Mouse (Mus musculus) brain, embryonic 14.5 days (tissue): ENCODE data around the gene Mfsd14b. TPM values are rescaled to one million over a fixed set of nuclear protein-coding genes. Genes with fewer than 3 reads are reported as not detected.

ENCODE experiments used
- DNase-seq: peaks from one replicate; pipeline ENCODE4 v3.0.0-alpha.2; 2011; ENCODE audit warnings: low read depth
- CTCF ChIP-seq: fragments of 200-500 bp; IDR thresholded peaks from 2 replicates; pipeline ENCODE4 v1.5.1; 2012; ENCODE audit warnings: inconsistent platforms, mild to moderate bottlenecking, moderate library complexity, borderline replicate concordance; ENCODE audit not compliant: insufficient read depth, insufficient read length; ENCODE audit errors: extremely low read depth
- POLR2A ChIP-seq: fragments of 200-500 bp; IDR thresholded peaks from 2 replicates; pipeline ENCODE4 v1.6.1; 2012; ENCODE audit warnings: mild to moderate bottlenecking, inconsistent platforms, borderline replicate concordance; ENCODE audit not compliant: poor library complexity, insufficient read depth, insufficient read length, severe bottlenecking; ENCODE audit errors: extremely low read depth
- polyA plus RNA-seq: library from polyadenylated mRNA; depleted of rRNA; stranded (reverse); fragments of >200 nt; gene quantifications from 2 replicates; pipeline ENCODE4 v1.2.3, GENCODE M21; 2012; rRNA removed

Mfsd14b gene
- polyA plus RNA-seq, 1 experiment = 21.6 TPM

- no peak for DNase-seq
Measured at GRCm38 (mm10) chr13:65052660-65053059, 60.1 kb downstream of the Mfsd14b start, which contains the start of gene Prss47. Gene Prss47 (minus strand): TSS chr13:65052760.

GRCm38 (mm10) chr13:65035057-65035456, 77.7 kb downstream of the Mfsd14b start:
- no peak for TF ChIP-seq CTCF
- no peak for TF ChIP-seq POLR2A
- peak; percentile 0 for DNase-seq

More at GRCm38 (mm10) chr13:65052660-65053059, 60.1 kb downstream of the Mfsd14b start, which contains the start of gene Prss47:
- no peak for TF ChIP-seq CTCF
- TF ChIP-seq POLR2A = no peak

- TF ChIP-seq POLR2A (no peak), CTCF (no peak)
- DNase-seq = no peak
Measured at GRCm38 (mm10) chr13:65032758-65033157, 80.0 kb downstream of the Mfsd14b start, which contains the start of gene Spata31d1c. Gene Spata31d1c (plus strand): TSS chr13:65033058.

Other genes starting within 250 kb of the Mfsd14b start
- gene Cntnap3, start 209.0 kb downstream of the Mfsd14b start, polyA plus RNA-seq = 1.5 and 1.9 TPM in 2 replicates
- not detected in 2 replicates for gene Spata31, start 195.6 kb downstream of the Mfsd14b start, polyA plus RNA-seq
- gene Spata31d1c, start 79.9 kb downstream of the Mfsd14b start, polyA plus RNA-seq = not detected in 2 replicates
- not detected in 2 replicates for gene Prss47, start 60.2 kb downstream of the Mfsd14b start, polyA plus RNA-seq
- not detected in 2 replicates for gene Olfr465-ps1, start 25.1 kb upstream of the Mfsd14b start, polyA plus RNA-seq
- not detected in 2 replicates for gene Olfr466, start 37.3 kb upstream of the Mfsd14b start, polyA plus RNA-seq
- gene Nlrp4f, start 93.0 kb upstream of the Mfsd14b start, polyA plus RNA-seq = 0.08 TPM in 1 of 2 replicates, not detected in the other
- 0.11 and 0.29 TPM in 2 replicates for gene Gm10775, start 146.6 kb upstream of the Mfsd14b start, polyA plus RNA-seq
- gene Zfp369, start 165.8 kb upstream of the Mfsd14b start, polyA plus RNA-seq = 63.2 and 69.7 TPM in 2 replicates